Mouse (Mus musculus) lung, embryonic 15.5 days (tissue): Measurements from ENCODE around the gene Cryba2. TPM values are rescaled to one million over a fixed set of nuclear protein-coding genes. Genes with fewer than 3 reads are reported as not detected.

Experiments used
- ATAC-seq: fragments of 200-750 bp; cut with Nextera tagmentation; 2 replicates; pipeline ENCODE4 v1.8.0; 2017; ENCODE audit warnings: moderate number of reproducible peaks, borderline replicate concordance; ENCODE audit not compliant: low FRiP score, low TSS enrichment; ENCODE audit errors: extremely low read depth
- H3K27ac ChIP-seq: fragments of 300-500 bp; sonication (generic); 2 replicates; pipeline ENCODE4 v1.5.1; 2015; ENCODE audit warnings: moderate library complexity, mild to moderate bottlenecking, inconsistent platforms
- H3K27me3 ChIP-seq: fragments of 300-500 bp; sonication (generic); 2 replicates; pipeline ENCODE4 v1.6.1; 2015; ENCODE audit warnings: inconsistent platforms
- H3K36me3 ChIP-seq: fragments of 300-500 bp; sonication (generic); 2 replicates; pipeline ENCODE4 v1.6.1; 2015; ENCODE audit warnings: inconsistent platforms
- H3K4me1 ChIP-seq: fragments of 300-500 bp; sonication (generic); 2 replicates; pipeline ENCODE4 v1.6.1; 2015; ENCODE audit warnings: inconsistent platforms
- H3K4me2 ChIP-seq: fragments of 300-500 bp; sonication (generic); 2 replicates; pipeline ENCODE4 v1.6.1; 2015; ENCODE audit warnings: inconsistent platforms, mild to moderate bottlenecking, moderate library complexity
- H3K4me3 ChIP-seq: fragments of 300-500 bp; sonication (generic); 2 replicates; pipeline ENCODE4 v1.5.1; 2015; ENCODE audit warnings: mild to moderate bottlenecking, inconsistent platforms
- H3K9ac ChIP-seq: fragments of 300-500 bp; sonication (generic); 2 replicates; pipeline ENCODE4 v1.6.1; 2015; ENCODE audit warnings: inconsistent platforms
- H3K9me3 ChIP-seq: fragments of 300-500 bp; sonication (generic); 2 replicates; pipeline ENCODE4 v1.6.1; 2016; ENCODE audit warnings: inconsistent platforms
- WGBS: fragments of 180-500 bp; shearing (Covaris S2); methylation state at CpG from one replicate; pipeline ENCODE4 v1.1.7; 2015; 5-methylcytosine and 5-hydroxymethylcytosine counted together
- polyA plus RNA-seq: library from polyadenylated mRNA; unstranded; fragments of >200 nt; fragmentation: Nextera tagmentation; extraction: Ambion mirVana; gene quantifications from 2 replicates; pipeline ENCODE4 v1.2.1, GENCODE M21; 2015

The Cryba2 gene
- polyA plus RNA-seq = not detected in 2 replicates

- WGBS = 5% methylated on average over 25 of the region's 25 CpGs
- H3K9me3 ChIP-seq = no peaks in the 10 kb centered on the region
- no peaks in the 10 kb centered on the region for H3K4me1 ChIP-seq
- no peaks in the 10 kb centered on the region for H3K36me3 ChIP-seq
- no peak within 1 kb of the TSS for H3K27ac ChIP-seq
- no peak within 1 kb of the TSS for H3K9ac ChIP-seq
- H3K4me3 ChIP-seq = no peak within 1 kb of the TSS
- no peak for ATAC-seq
- H3K4me2 ChIP-seq = no peak within 1 kb of the TSS
- H3K27me3 ChIP-seq = peaks cover 92% of the 10 kb centered on the region
Measured at GRCm38 (mm10) chr1:74893134-74893855, at the start of gene Cryba2. Gene Cryba2 (minus strand): TSS chr1:74893143.

- Histone ChIP-seq H3K9me3 (no peaks in the 10 kb centered on the region), H3K27ac (no peak overlapping the region), H3K36me3 (no peaks in the 10 kb centered on the region), H3K4me2 (no peak overlapping the region), H3K27me3 (peaks cover 18% of the 10 kb centered on the region), H3K4me3 (no peak overlapping the region), H3K9ac (no peak overlapping the region), H3K4me1 (no peaks in the 10 kb centered on the region)
- 44% methylated on average over 12 of the region's 12 CpGs for WGBS
- ATAC-seq = no peak
Measured at GRCm38 (mm10) chr1:74941651-74942360, 48.9 kb upstream of the Cryba2 start.

DNA sequence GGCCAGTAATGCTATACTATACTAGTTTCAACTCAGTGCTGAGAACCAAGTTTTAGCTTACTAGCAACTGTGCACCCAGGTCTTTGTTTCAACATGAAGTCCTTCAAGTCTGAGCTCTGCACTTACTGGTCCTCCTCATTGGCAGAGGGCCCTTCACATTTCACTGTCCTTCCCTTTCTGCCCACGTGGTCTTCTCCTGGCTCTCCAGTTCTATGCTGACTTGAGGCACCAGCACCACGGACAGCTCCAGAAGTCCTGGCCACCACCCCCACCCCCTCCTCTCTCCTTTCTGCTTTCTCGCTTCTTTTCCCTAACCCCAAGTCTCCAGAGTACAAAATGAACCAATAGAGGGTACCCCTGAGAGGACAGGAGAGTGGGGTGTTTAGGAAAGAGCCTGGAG lies 46.8 kb upstream of the Cryba2 start:
- no peak overlapping the region for H3K9ac ChIP-seq
- no peak overlapping the region for H3K27ac ChIP-seq
- H3K4me1 ChIP-seq = 0 out of 2 replicates have a peak, but pooled peaks cover 2% of the 10 kb centered on the region
- peaks cover 20% of the 10 kb centered on the region; the same call in 1 of the 2 replicates for H3K27me3 ChIP-seq
- no peaks in the 10 kb centered on the region for H3K36me3 ChIP-seq
- ATAC-seq = no peak
- no peak overlapping the region for H3K4me2 ChIP-seq
- H3K9me3 ChIP-seq = no peaks in the 10 kb centered on the region
- 2% methylated on average over 3 of the region's 3 CpGs for WGBS
- no peak overlapping the region for H3K4me3 ChIP-seq

- H3K4me2 ChIP-seq = no peak overlapping the region
- 48% methylated on average over 12 of the region's 12 CpGs for WGBS
- H3K4me3 ChIP-seq = no peak overlapping the region
- ATAC-seq = no peak
- H3K9ac ChIP-seq = no peak overlapping the region
- H3K27me3 ChIP-seq = peaks cover 29% of the 10 kb centered on the region
- H3K9me3 ChIP-seq = no peaks in the 10 kb centered on the region
- H3K36me3 ChIP-seq = no peaks in the 10 kb centered on the region
- H3K27ac ChIP-seq = no peak overlapping the region
- H3K4me1 ChIP-seq = 0 out of 2 replicates have a peak, but pooled peaks cover 2% of the 10 kb centered on the region
Measured at GRCm38 (mm10) chr1:74936221-74936830, 43.4 kb upstream of the Cryba2 start.

DNA sequence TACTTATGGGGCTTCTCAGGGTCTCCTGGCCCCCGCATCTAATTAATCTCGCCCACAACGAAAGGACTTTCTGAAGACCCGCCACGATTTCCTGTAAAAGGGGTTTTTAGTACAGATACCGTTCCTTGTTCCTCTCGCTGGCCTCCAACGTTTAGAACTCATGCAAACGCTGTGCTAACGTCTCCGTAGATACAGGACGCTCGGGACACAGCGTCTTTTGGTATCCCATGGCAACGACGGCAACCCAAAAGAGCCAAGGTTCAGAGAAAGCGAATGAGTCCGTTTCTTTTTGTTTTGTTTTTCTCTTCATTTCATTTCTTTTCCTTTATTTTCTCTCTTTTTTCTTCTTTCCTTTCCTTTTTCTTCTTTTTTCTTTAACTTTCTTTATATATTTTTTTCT lies 42.5 kb upstream of the Cryba2 start, which contains the start of gene Cfap65:
Gene Cfap65, minus strand, starts transcription at position 198 of the 400 bp plus-strand sequence.
- WGBS = 2% methylated on average over 18 of the region's 18 CpGs
- Histone ChIP-seq H3K36me3 (no peaks in the 10 kb centered on the region), H3K9me3 (no peaks in the 10 kb centered on the region), H3K4me1 (0 out of 2 replicates have a peak, but pooled peaks cover 2% of the 10 kb centered on the region), H3K9ac (no peak within 1 kb of the TSS), H3K27ac (no peak within 1 kb of the TSS), H3K4me3 (no peak within 1 kb of the TSS), H3K4me2 (peak within 1 kb of the TSS; percentile 42), H3K27me3 (peaks cover 28% of the 10 kb centered on the region)
- ATAC-seq = no peak

GRCm38 (mm10) chr1:74927621-74928296 lies 34.8 kb upstream of the Cryba2 start:
- H3K4me1 ChIP-seq = no peaks in the 10 kb centered on the region
- no peak overlapping the region for H3K27ac ChIP-seq
- no peak overlapping the region for H3K4me3 ChIP-seq
- H3K27me3 ChIP-seq = peaks cover 18% of the 10 kb centered on the region
- WGBS = 73% methylated on average over 9 of the region's 9 CpGs
- H3K9me3 ChIP-seq = no peaks in the 10 kb centered on the region
- no peaks in the 10 kb centered on the region for H3K36me3 ChIP-seq
- no peak for ATAC-seq
- no peak overlapping the region for H3K4me2 ChIP-seq
- no peak overlapping the region for H3K9ac ChIP-seq

DNA sequence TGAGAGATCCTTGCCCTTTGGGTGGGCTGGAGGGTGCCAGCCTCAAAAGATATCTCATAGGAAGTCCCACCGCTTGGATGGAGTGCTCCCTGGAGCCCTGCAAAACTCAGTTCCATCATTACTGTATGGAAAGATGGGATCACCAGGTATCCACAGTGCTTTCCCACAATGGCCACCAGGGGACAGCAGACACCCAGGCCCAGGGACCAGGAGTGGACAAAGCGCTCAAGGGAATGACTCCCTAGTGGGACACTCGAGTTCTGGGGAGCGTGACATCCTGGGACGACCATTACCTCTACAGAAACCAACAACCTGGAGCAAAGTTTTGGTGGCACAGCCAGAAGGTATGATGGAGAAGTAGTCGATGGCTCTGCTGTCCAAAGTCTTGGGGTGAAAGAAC lies 33.8 kb upstream of the Cryba2 start:
- no peaks in the 10 kb centered on the region for H3K9me3 ChIP-seq
- H3K27me3 ChIP-seq = peaks cover 14% of the 10 kb centered on the region
- H3K4me2 ChIP-seq = no peak overlapping the region
- no peak overlapping the region for H3K9ac ChIP-seq
- no peaks in the 10 kb centered on the region for H3K4me1 ChIP-seq
- 28% methylated on average over 6 of the region's 6 CpGs for WGBS
- H3K36me3 ChIP-seq = no peaks in the 10 kb centered on the region
- no peak overlapping the region for H3K27ac ChIP-seq
- no peak for ATAC-seq
- no peak overlapping the region for H3K4me3 ChIP-seq

GRCm38 (mm10) chr1:74924464-74924863 lies 31.5 kb upstream of the Cryba2 start:
- H3K4me2 ChIP-seq = no peak overlapping the region
- peaks cover 8% of the 10 kb centered on the region; the same call in 1 of the 2 replicates for H3K27me3 ChIP-seq
- H3K9me3 ChIP-seq = no peaks in the 10 kb centered on the region
- H3K4me3 ChIP-seq = no peak overlapping the region
- no peak for ATAC-seq
- H3K4me1 ChIP-seq = no peaks in the 10 kb centered on the region
- no peaks in the 10 kb centered on the region for H3K36me3 ChIP-seq
- H3K9ac ChIP-seq = no peak overlapping the region
- H3K27ac ChIP-seq = no peak overlapping the region
- WGBS = 58% methylated on average over 4 of the region's 4 CpGs

DNA sequence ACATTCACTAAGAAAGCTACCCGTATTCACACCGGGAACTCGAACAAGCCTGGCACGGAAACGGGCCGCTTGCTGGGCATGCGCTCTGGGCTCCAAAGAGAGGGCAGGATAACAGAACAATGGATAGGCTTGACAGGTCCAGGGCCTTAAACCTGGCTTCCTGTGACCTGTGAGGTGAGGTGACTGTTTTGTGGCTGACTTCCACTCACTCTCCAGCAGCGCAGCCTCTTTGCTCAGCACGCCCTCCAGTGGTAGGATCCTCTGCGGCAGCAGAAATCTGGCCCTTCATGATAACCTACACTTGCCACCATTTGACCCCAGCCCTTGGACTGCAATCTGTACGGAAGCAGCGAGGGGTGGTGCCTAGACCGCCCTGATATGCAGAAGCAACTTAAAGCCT lies 22.8 kb upstream of the Cryba2 start:
- no peak for ATAC-seq
- Histone ChIP-seq H3K27ac (no peak overlapping the region), H3K4me1 (no peaks in the 10 kb centered on the region), H3K27me3 (peaks cover 8% of the 10 kb centered on the region), H3K36me3 (no peaks in the 10 kb centered on the region), H3K9me3 (no peaks in the 10 kb centered on the region), H3K4me2 (no peak overlapping the region), H3K9ac (no peak overlapping the region), H3K4me3 (no peak overlapping the region)
- 27% methylated on average over 13 of the region's 13 CpGs for WGBS

GRCm38 (mm10) chr1:74902191-74902590 lies 9.2 kb upstream of the Cryba2 start:
- H3K4me3 ChIP-seq = no peak overlapping the region
- H3K9me3 ChIP-seq = no peaks in the 10 kb centered on the region
- H3K4me1 ChIP-seq = peaks cover 5% of the 10 kb centered on the region; the same call in 1 of the 2 replicates
- H3K36me3 ChIP-seq = no peaks in the 10 kb centered on the region
- no peak overlapping the region for H3K27ac ChIP-seq
- WGBS = 15% methylated on average over 6 of the region's 6 CpGs
- no peak overlapping the region for H3K4me2 ChIP-seq
- peaks cover 70% of the 10 kb centered on the region for H3K27me3 ChIP-seq
- ATAC-seq = no peak
- H3K9ac ChIP-seq = no peak overlapping the region

- 6% methylated on average over 3 of the region's 3 CpGs for WGBS
- peaks cover 5% of the 10 kb centered on the region; the same call in 1 of the 2 replicates for H3K4me1 ChIP-seq
- no peak for ATAC-seq
- H3K36me3 ChIP-seq = no peaks in the 10 kb centered on the region
- H3K9me3 ChIP-seq = no peaks in the 10 kb centered on the region
- peaks cover 74% of the 10 kb centered on the region for H3K27me3 ChIP-seq
- no peak overlapping the region for H3K4me3 ChIP-seq
- H3K4me2 ChIP-seq = no peak overlapping the region
- no peak overlapping the region for H3K9ac ChIP-seq
- H3K27ac ChIP-seq = no peak overlapping the region
Measured at GRCm38 (mm10) chr1:74901686-74902085, 8.7 kb upstream of the Cryba2 start.
